Mouse (Mus musculus) heart, embryonic 16.5 days (tissue): ENCODE measurements at regions not wholly inside any gene's neighbourhood (a gene's known extent, or its start where the extent isn't known, plus 50 kb on each side); places are given as distances from the start of the nearest gene placed in this dataset.

Experiments used
- ATAC-seq: fragments of 200-750 bp; cut with Nextera tagmentation; replicated peaks from 2 replicates; pipeline ENCODE4 v1.8.0; 2017; ENCODE audit warnings: moderate number of reproducible peaks; ENCODE audit not compliant: insufficient read depth, low FRiP score; ENCODE audit errors: extremely low read depth
- H3K27ac ChIP-seq: fragments of 300-500 bp; sonication (generic); 2 replicates; pipeline ENCODE4 v1.5.1; 2014; ENCODE audit warnings: mild to moderate bottlenecking, low read length, control low read depth, moderate library complexity
- H3K27me3 ChIP-seq: fragments of 300-500 bp; sonication (generic); 2 replicates; pipeline ENCODE4 v1.6.1; 2014; ENCODE audit warnings: low read length, mixed read lengths; ENCODE audit not compliant: control insufficient read depth, insufficient read depth
- H3K36me3 ChIP-seq: fragments of 300-500 bp; sonication (generic); 2 replicates; pipeline ENCODE4 v1.6.1; 2014; ENCODE audit not compliant: control insufficient read depth, insufficient read depth
- H3K4me1 ChIP-seq: fragments of 300-500 bp; sonication (generic); 2 replicates; pipeline ENCODE4 v1.6.1; 2014; ENCODE audit warnings: low read length, mixed read lengths; ENCODE audit not compliant: control insufficient read depth, insufficient read depth
- H3K4me2 ChIP-seq: fragments of 300-500 bp; sonication (generic); 2 replicates; pipeline ENCODE4 v1.6.1; 2014; ENCODE audit warnings: low read depth, mild to moderate bottlenecking, control low read depth, low read length
- H3K4me3 ChIP-seq: fragments of 300-500 bp; sonication (generic); 2 replicates; pipeline ENCODE4 v1.5.1; 2014; ENCODE audit warnings: mild to moderate bottlenecking, control low read depth, low read length
- H3K9ac ChIP-seq: fragments of 300-500 bp; sonication (generic); 2 replicates; pipeline ENCODE4 v1.6.1; 2014; ENCODE audit warnings: low read length, control low read depth
- H3K9me3 ChIP-seq: fragments of 300-500 bp; sonication (generic); replicated peaks from 2 replicates; pipeline ENCODE4 v1.6.1; 2016; ENCODE audit warnings: low read length; ENCODE audit not compliant: control insufficient read depth
- WGBS: fragments of 180-500 bp; shearing (Covaris S2); extraction: QIAGEN DNeasy Blood & Tissue Kit; methylation state at CpG from one replicate; pipeline ENCODE4 v1.1.7; 2014; 5-methylcytosine and 5-hydroxymethylcytosine counted together

GRCm38 (mm10) chr3:17201773-17202172 is 746.4 kb upstream of the Cypt12 start:
- H3K27ac ChIP-seq: no peak overlapping the region
- H3K9ac ChIP-seq: no peak overlapping the region
- no peak overlapping the region for H3K4me2 ChIP-seq
- H3K36me3 ChIP-seq: no peaks in the 10 kb centered on the region
- H3K4me1 ChIP-seq: no peaks in the 10 kb centered on the region
- no peak overlapping the region for H3K4me3 ChIP-seq
- H3K9me3 ChIP-seq: no peaks in the 10 kb centered on the region
- no peak for ATAC-seq
- WGBS: 77% methylated on average over 3 of the region's 3 CpGs
- H3K27me3 ChIP-seq: no peaks in the 10 kb centered on the region

GRCm38 (mm10) chr3:17214031-17214430 is 734.2 kb upstream of the Cypt12 start:
- ATAC-seq: no peak

GRCm38 (mm10) chr3:17216825-17217224 is 731.4 kb upstream of the Cypt12 start:
- Histone ChIP-seq H3K9me3 (no peaks in the 10 kb centered on the region), H3K4me3 (no peak overlapping the region), H3K4me1 (no peaks in the 10 kb centered on the region), H3K27ac (no peak overlapping the region), H3K9ac (no peak overlapping the region), H3K36me3 (no peaks in the 10 kb centered on the region), H3K27me3 (no peaks in the 10 kb centered on the region), H3K4me2 (no peak overlapping the region)
- 72% methylated on average over 2 of the region's 2 CpGs for WGBS
- no peak for ATAC-seq

More at GRCm38 (mm10) chr3:17214031-17214430, 734.2 kb upstream of the Cypt12 start:
- 65% methylated on average over 3 of the region's 3 CpGs for WGBS
- H3K4me2 ChIP-seq: no peak overlapping the region
- no peaks in the 10 kb centered on the region for H3K4me1 ChIP-seq
- no peak overlapping the region for H3K4me3 ChIP-seq
- H3K9ac ChIP-seq: no peak overlapping the region
- H3K27ac ChIP-seq: no peak overlapping the region
- no peaks in the 10 kb centered on the region for H3K36me3 ChIP-seq
- H3K27me3 ChIP-seq: no peaks in the 10 kb centered on the region
- H3K9me3 ChIP-seq: no peaks in the 10 kb centered on the region

- no peak for ATAC-seq
- Histone ChIP-seq H3K27me3 (no peaks in the 10 kb centered on the region), H3K27ac (no peak overlapping the region), H3K36me3 (no peaks in the 10 kb centered on the region), H3K9me3 (no peaks in the 10 kb centered on the region), H3K4me2 (no peak overlapping the region), H3K4me3 (no peak overlapping the region), H3K9ac (no peak overlapping the region), H3K4me1 (no peaks in the 10 kb centered on the region)
- 18% methylated on average over 1 of the region's 1 CpGs for WGBS
Observed at GRCm38 (mm10) chr3:17238407-17238806, 709.8 kb upstream of the Cypt12 start.

- Histone ChIP-seq H3K4me3 (no peak overlapping the region), H3K9ac (no peak overlapping the region)
- ATAC-seq: no peak
Observed at GRCm38 (mm10) chr3:17258397-17258796, 689.8 kb upstream of the Cypt12 start.

GRCm38 (mm10) chr3:17259093-17259492 is 689.1 kb upstream of the Cypt12 start:
- Histone ChIP-seq H3K27ac (no peak overlapping the region), H3K36me3 (no peaks in the 10 kb centered on the region), H3K9ac (no peak overlapping the region), H3K9me3 (no peaks in the 10 kb centered on the region), H3K27me3 (no peaks in the 10 kb centered on the region), H3K4me3 (no peak overlapping the region), H3K4me2 (no peak overlapping the region), H3K4me1 (no peaks in the 10 kb centered on the region)
- 66% methylated on average over 3 of the region's 3 CpGs for WGBS
- no peak for ATAC-seq

More at GRCm38 (mm10) chr3:17258397-17258796, 689.8 kb upstream of the Cypt12 start:
- Histone ChIP-seq H3K27me3 (no peaks in the 10 kb centered on the region), H3K9me3 (no peaks in the 10 kb centered on the region), H3K36me3 (no peaks in the 10 kb centered on the region), H3K4me2 (no peak overlapping the region), H3K27ac (no peak overlapping the region), H3K4me1 (no peaks in the 10 kb centered on the region)

GRCm38 (mm10) chr3:17281231-17281630 is 667.0 kb upstream of the Cypt12 start:
- no peaks in the 10 kb centered on the region for H3K9me3 ChIP-seq
- no peak overlapping the region for H3K9ac ChIP-seq
- H3K36me3 ChIP-seq: no peaks in the 10 kb centered on the region
- no peak overlapping the region for H3K4me3 ChIP-seq
- ATAC-seq: no peak
- no peak overlapping the region for H3K4me2 ChIP-seq
- H3K27me3 ChIP-seq: no peaks in the 10 kb centered on the region
- no peak overlapping the region for H3K27ac ChIP-seq
- no peaks in the 10 kb centered on the region for H3K4me1 ChIP-seq
- 71% methylated on average over 6 of the region's 6 CpGs for WGBS

- H3K4me3 ChIP-seq: no peak overlapping the region
- no peak overlapping the region for H3K4me2 ChIP-seq
- no peak overlapping the region for H3K27ac ChIP-seq
- H3K4me1 ChIP-seq: no peaks in the 10 kb centered on the region
- H3K9me3 ChIP-seq: no peaks in the 10 kb centered on the region
- H3K36me3 ChIP-seq: no peaks in the 10 kb centered on the region
- 63% methylated on average over 3 of the region's 3 CpGs for WGBS
- H3K9ac ChIP-seq: no peak overlapping the region
- H3K27me3 ChIP-seq: no peaks in the 10 kb centered on the region
- ATAC-seq: no peak
Observed at GRCm38 (mm10) chr3:17282881-17283280, 665.3 kb upstream of the Cypt12 start.

GRCm38 (mm10) chr3:17317523-17317922 is 630.7 kb upstream of the Cypt12 start:
- Histone ChIP-seq H3K9ac (no peak overlapping the region), H3K9me3 (no peaks in the 10 kb centered on the region), H3K36me3 (no peaks in the 10 kb centered on the region), H3K27ac (no peak overlapping the region), H3K4me3 (no peak overlapping the region), H3K4me2 (no peak overlapping the region), H3K27me3 (no peaks in the 10 kb centered on the region), H3K4me1 (no peaks in the 10 kb centered on the region)
- ATAC-seq: no peak

GRCm38 (mm10) chr3:17318450-17318849 is 629.8 kb upstream of the Cypt12 start:
- no peak overlapping the region for H3K4me2 ChIP-seq
- H3K9me3 ChIP-seq: no peaks in the 10 kb centered on the region
- H3K4me3 ChIP-seq: no peak overlapping the region
- 78% methylated on average over 3 of the region's 3 CpGs for WGBS
- no peak for ATAC-seq
- no peak overlapping the region for H3K27ac ChIP-seq
- no peaks in the 10 kb centered on the region for H3K4me1 ChIP-seq
- no peaks in the 10 kb centered on the region for H3K27me3 ChIP-seq
- H3K9ac ChIP-seq: no peak overlapping the region
- H3K36me3 ChIP-seq: no peaks in the 10 kb centered on the region
